Mouse (Mus musculus) heart, postnatal 0 days (tissue): ENCODE results near the gene Efna2. TPM values are rescaled to one million over a fixed set of nuclear protein-coding genes. Genes with fewer than 3 reads are reported as not detected.

Experiments used
- ATAC-seq: fragments of 200-750 bp; cut with Nextera tagmentation; 2 replicates; pipeline ENCODE4 v1.8.0; 2017; ENCODE audit warnings: low read depth, moderate number of reproducible peaks, moderate library complexity; ENCODE audit not compliant: insufficient read depth
- DNase-seq: peaks from one replicate; pipeline ENCODE4 v3.0.0-alpha.2; 2016; ENCODE audit warnings: low spot score
- H3K27ac ChIP-seq: fragments of 300-500 bp; sonication (generic); 2 replicates; pipeline ENCODE4 v1.5.1; 2014; ENCODE audit warnings: low read depth, mild to moderate bottlenecking
- H3K27me3 ChIP-seq: fragments of 300-500 bp; sonication (generic); 2 replicates; pipeline ENCODE4 v1.6.1; 2014; ENCODE audit warnings: low read length, mixed read lengths; ENCODE audit not compliant: control insufficient read depth, insufficient read depth
- H3K36me3 ChIP-seq: fragments of 300-500 bp; sonication (generic); replicated peaks from 2 replicates; pipeline ENCODE4 v1.6.1; 2014; ENCODE audit warnings: low read length, mixed read lengths; ENCODE audit not compliant: control insufficient read depth, insufficient read depth
- H3K4me1 ChIP-seq: fragments of 300-500 bp; sonication (generic); 2 replicates; pipeline ENCODE4 v1.6.1; 2014; ENCODE audit warnings: antibody characterized with exemption; ENCODE audit not compliant: control insufficient read depth, insufficient read depth
- H3K4me2 ChIP-seq: fragments of 300-500 bp; sonication (generic); 2 replicates; pipeline ENCODE4 v1.6.1; 2014; ENCODE audit warnings: low read depth, mild to moderate bottlenecking, low read length, moderate library complexity
- H3K4me3 ChIP-seq: fragments of 300-500 bp; sonication (generic); 2 replicates; pipeline ENCODE4 v1.5.1; 2014; ENCODE audit warnings: low read depth, low read length
- H3K9ac ChIP-seq: fragments of 300-500 bp; sonication (generic); replicated peaks from 2 replicates; pipeline ENCODE4 v1.6.1; 2014; ENCODE audit warnings: low read depth, low read length, mixed read lengths
- H3K9me3 ChIP-seq: fragments of 300-500 bp; sonication (generic); replicated peaks from 2 replicates; pipeline ENCODE4 v1.6.1; 2016; ENCODE audit warnings: low read length; ENCODE audit not compliant: control insufficient read depth
- CTCF ChIP-seq: IDR thresholded peaks from 2 replicates; pipeline ENCODE4 v1.5.1; 2016; ENCODE audit warnings: antibody characterized with exemption, control low read depth, low read depth
- EP300 ChIP-seq: IDR thresholded peaks from 2 replicates; pipeline ENCODE4 v1.6.1; 2016; ENCODE audit warnings: antibody characterized with exemption, low read depth
- WGBS: fragments of 180-500 bp; shearing (Covaris S2); extraction: QIAGEN DNeasy Blood & Tissue Kit; methylation state at CpG from one replicate; pipeline ENCODE4 v1.1.7; 2014; 5-methylcytosine and 5-hydroxymethylcytosine counted together
- polyA plus RNA-seq: library from polyadenylated mRNA; unstranded; fragments of >200 nt; fragmentation: Nextera tagmentation; extraction: Ambion mirVana; gene quantifications from 2 replicates; pipeline ENCODE4 v1.2.1, GENCODE M21; 2015
- total RNA-seq: library from RNA; depleted of rRNA; stranded (reverse); fragments of >200 nt; gene quantifications from 2 replicates; pipeline ENCODE4 v1.2.3, GENCODE M21; 2014; ENCODE audit warnings: low replicate concordance

The Efna2 gene
- total and polyA plus RNA-seq, 2 experiments from 2014 or later = 2.4 to 3.3 TPM

- peak overlapping the region; percentile 90; the same call in 1 of the 2 replicates for H3K4me3 ChIP-seq
- no peaks in the 10 kb centered on the region for H3K27me3 ChIP-seq
- no peak for ATAC-seq
- whole genome bisulfite sequencing = 26% methylated on average over 5 of the region's 5 CpGs
- TF ChIP-seq EP300 (no peak), CTCF (no peak)
- peak overlapping the region; percentile 85 for H3K4me2 ChIP-seq
- DNase-seq = no peak
- H3K27ac ChIP-seq = peak overlapping the region; percentile 99
- peaks cover 40% of the 10 kb centered on the region for H3K36me3 ChIP-seq
- H3K9me3 ChIP-seq = no peaks in the 10 kb centered on the region
- H3K4me1 ChIP-seq = peaks cover 39% of the 10 kb centered on the region
- H3K9ac ChIP-seq = 0 out of 2 replicates have a peak overlapping the region, but pooled peaks have one; percentile 95
These were observed 32.0 kb upstream of the Efna2 start for GRCm38 (mm10) chr10:80147146-80147718.

GRCm38 (mm10) chr10:80147719-80148601, 31.3 kb upstream of the Efna2 start, which contains the start of gene Midn:
Gene Midn, plus strand, starts transcription at chr10:80148272.
- Histone ChIP-seq H3K27me3 (no peaks in the 10 kb centered on the region), H3K9ac (peak within 1 kb of the TSS; percentile 95), H3K27ac (peak within 1 kb of the TSS; percentile 99), H3K36me3 (peaks cover 47% of the 10 kb centered on the region), H3K4me1 (peaks cover 46% of the 10 kb centered on the region), H3K4me2 (peak within 1 kb of the TSS; percentile 85), H3K9me3 (no peaks in the 10 kb centered on the region), H3K4me3 (peak within 1 kb of the TSS; percentile 90)
- DNase-seq (peak; percentile 84), ATAC-seq (peak; percentile 37)
- under 1% methylated on average over 35 of the region's 42 CpGs for WGBS
- peak; percentile 51 for TF ChIP-seq CTCF
- TF ChIP-seq EP300 = peak; percentile 81

- Histone ChIP-seq H3K9ac (peak overlapping the region; percentile 95), H3K27ac (peak overlapping the region; percentile 99), H3K4me1 (peaks cover 45% of the 10 kb centered on the region), H3K4me2 (peak overlapping the region; percentile 85), H3K9me3 (no peaks in the 10 kb centered on the region), H3K27me3 (no peaks in the 10 kb centered on the region), H3K4me3 (peak overlapping the region; percentile 90), H3K36me3 (peaks cover 51% of the 10 kb centered on the region)
- TF ChIP-seq EP300 (no peak; the same call in 1 of the 2 replicates), CTCF (peak; percentile 48)
- under 1% methylated on average over 55 of the region's 57 CpGs for WGBS
- ATAC-seq (peak; percentile 56), DNase-seq (peak; percentile 94)
These were observed 30.5 kb upstream of the Efna2 start for GRCm38 (mm10) chr10:80148610-80149290.

- Histone ChIP-seq H3K4me2 (peak overlapping the region; percentile 85), H3K27me3 (no peaks in the 10 kb centered on the region), H3K4me1 (peaks cover 45% of the 10 kb centered on the region), H3K4me3 (peak overlapping the region; percentile 90), H3K36me3 (peaks cover 51% of the 10 kb centered on the region), H3K9me3 (no peaks in the 10 kb centered on the region), H3K27ac (peak overlapping the region; percentile 99), H3K9ac (peak overlapping the region; percentile 95)
- TF ChIP-seq EP300 = peak; percentile 54
- no peak for TF ChIP-seq CTCF
- ATAC-seq = peak; percentile 77
- DNase-seq = peak; percentile 99
- under 1% methylated on average over 88 of the region's 88 CpGs for WGBS
These were observed 29.7 kb upstream of the Efna2 start for GRCm38 (mm10) chr10:80149291-80150225.
